Mouse (Mus musculus): ENCODE results near the gene Myrip. TPM values are rescaled to one million over a fixed set of nuclear protein-coding genes. Genes with fewer than 3 reads are reported as not detected.

Gene Myrip
- polyA plus RNA-seq, 1 experiment from 2014 or later = 0.43 TPM

Other genes with a start within 250 kb of the Myrip start
- 5.9 and 6.7 TPM in 2 replicates for gene Cx3cr1, start 231.6 kb upstream of the Myrip start, polyA plus RNA-seq (2016; fragmentation: Nextera tagmentation; extraction: Ambion mirVana)
- gene Ccr8, start 209.4 kb upstream of the Myrip start, polyA plus RNA-seq (2016; fragmentation: Nextera tagmentation; extraction: Ambion mirVana) = not detected in 2 replicates
- gene Slc25a38, start 191.1 kb upstream of the Myrip start, polyA plus RNA-seq (2016; fragmentation: Nextera tagmentation; extraction: Ambion mirVana) = 40.4 and 42.1 TPM in 2 replicates
- gene Rpsa, start 173.8 kb upstream of the Myrip start, polyA plus RNA-seq (2016; fragmentation: Nextera tagmentation; extraction: Ambion mirVana) = 1,349 and 1,575 TPM in 2 replicates
- gene Mobp, start 151.8 kb upstream of the Myrip start, polyA plus RNA-seq (2016; fragmentation: Nextera tagmentation; extraction: Ambion mirVana) = 0.22 and 0.73 TPM in 2 replicates
- gene Eif1b, start 190.7 kb downstream of the Myrip start, polyA plus RNA-seq (2016; fragmentation: Nextera tagmentation; extraction: Ambion mirVana) = 262 and 267 TPM in 2 replicates
- 0.06 and 0.07 TPM in 2 replicates for gene Entpd3, start 238.3 kb downstream of the Myrip start, polyA plus RNA-seq (2016; fragmentation: Nextera tagmentation; extraction: Ambion mirVana)